Mouse (Mus musculus): ENCODE results near the gene Nxph3. TPM values are rescaled to one million over a fixed set of nuclear protein-coding genes. Genes with fewer than 3 reads are reported as not detected.

The Nxph3 gene
- polyA plus RNA-seq, 1 experiment from 2014 or later: 0.75 TPM

DNA sequence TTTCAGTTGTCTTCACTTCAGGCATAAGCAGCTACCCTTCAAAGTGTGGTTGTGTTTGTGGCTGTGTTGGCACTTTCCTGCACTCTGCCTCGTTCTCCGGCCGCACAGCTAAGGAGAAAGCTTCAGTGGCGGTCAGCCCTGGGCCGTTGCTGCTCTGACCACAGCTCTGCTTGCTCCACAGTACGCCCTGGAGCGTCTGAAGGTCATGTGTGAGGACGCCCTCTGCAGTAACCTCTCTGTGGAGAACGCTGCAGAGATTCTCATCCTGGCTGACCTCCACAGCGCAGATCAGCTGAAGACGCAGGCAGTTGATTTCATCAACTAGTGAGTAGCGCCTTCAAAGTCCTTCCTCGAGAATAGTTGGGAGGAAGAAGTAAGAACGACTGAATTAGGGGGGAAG is 24.3 kb downstream of the Nxph3 start:
- peaks cover 51% of the 10 kb centered on the region for H3K36me3 ChIP-seq (ENCODE audit: insufficient read depth, low read length)
- DNase-seq (ENCODE audit: low spot score) (no peak), ATAC-seq (replicated peaks; ENCODE audit: low FRiP score, low read depth) (no peak)
- no peak overlapping the region for H3K9ac ChIP-seq (ENCODE audit: low read depth, low read length)
- H3K4me2 ChIP-seq (ENCODE audit: low read length): no peak overlapping the region
- TF ChIP-seq CTCF (IDR thresholded peaks at IDR 0.05; ENCODE audit: low read depth): no peak
- H3K9me3 ChIP-seq (replicated peaks; ENCODE audit: low read length): no peaks in the 10 kb centered on the region
- H3K4me3 ChIP-seq (replicated peaks; ENCODE audit: low read depth, low read length): no peak overlapping the region
- no peaks in the 10 kb centered on the region for H3K4me1 ChIP-seq (replicated peaks; ENCODE audit: insufficient read depth, low read length)
- H3K27ac ChIP-seq: no peak overlapping the region
- WGBS: 84% methylated on average over 14 of the region's 14 CpGs
- H3K27me3 ChIP-seq (ENCODE audit: insufficient read depth, low read length): no peaks in the 10 kb centered on the region

DNA sequence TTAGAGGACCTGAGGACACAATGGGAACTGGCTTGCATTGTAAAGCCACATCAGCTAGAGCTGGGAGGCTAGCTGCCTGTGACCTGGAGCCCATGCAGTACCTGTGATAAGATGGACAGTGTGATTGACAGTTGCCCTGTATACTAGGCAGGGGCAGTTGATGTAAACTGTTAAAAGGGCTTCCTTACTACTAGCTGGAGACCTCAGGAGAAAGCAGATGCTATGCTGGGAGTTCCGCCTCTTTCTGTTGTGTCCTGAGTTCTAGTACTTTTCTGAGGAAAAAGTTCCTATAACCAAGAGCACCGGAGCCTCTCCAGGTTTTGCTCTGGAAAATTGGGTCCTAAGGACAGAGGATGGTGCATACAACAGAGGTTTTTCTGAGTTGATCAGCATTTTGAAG is 27.1 kb downstream of the Nxph3 start:
- DNase-seq (ENCODE audit: low spot score) (no peak), ATAC-seq (replicated peaks; ENCODE audit: low FRiP score, low read depth) (no peak)
- Histone ChIP-seq H3K36me3 (ENCODE audit: insufficient read depth, low read length) (peaks cover 47% of the 10 kb centered on the region), H3K4me1 (replicated peaks; ENCODE audit: insufficient read depth, low read length) (no peaks in the 10 kb centered on the region), H3K27ac (no peak overlapping the region), H3K4me3 (replicated peaks; ENCODE audit: low read depth, low read length) (no peak overlapping the region), H3K27me3 (ENCODE audit: insufficient read depth, low read length) (no peaks in the 10 kb centered on the region), H3K9me3 (replicated peaks; ENCODE audit: low read length) (no peaks in the 10 kb centered on the region), H3K9ac (ENCODE audit: low read depth, low read length) (no peak overlapping the region), H3K4me2 (ENCODE audit: low read length) (no peak overlapping the region)
- WGBS: 99% methylated on average over 2 of the region's 2 CpGs
- no peak for TF ChIP-seq CTCF (IDR thresholded peaks at IDR 0.05; ENCODE audit: low read depth)

DNA sequence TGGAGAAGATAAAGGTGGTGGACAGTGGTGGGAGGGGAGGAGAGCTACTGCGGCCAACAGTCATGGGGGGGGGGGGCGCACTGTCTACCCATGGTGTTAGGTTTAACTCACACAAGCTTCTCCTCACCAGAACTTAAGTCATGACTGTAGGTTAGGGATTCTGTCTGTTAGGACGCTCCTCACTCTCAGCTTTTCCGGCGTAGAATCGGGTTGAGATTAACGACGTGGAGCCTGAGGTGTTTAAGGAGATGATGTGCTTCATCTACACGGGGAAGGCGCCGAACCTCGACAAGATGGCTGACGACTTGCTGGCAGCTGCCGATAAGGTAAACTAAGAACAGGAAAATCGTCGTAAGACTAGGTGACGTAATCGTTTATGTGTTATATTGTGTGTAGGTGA is 28.7 kb downstream of the Nxph3 start:
- Histone ChIP-seq H3K36me3 (ENCODE audit: insufficient read depth, low read length) (peaks cover 37% of the 10 kb centered on the region), H3K4me3 (replicated peaks; ENCODE audit: low read depth, low read length) (no peak overlapping the region), H3K27me3 (ENCODE audit: insufficient read depth, low read length) (no peaks in the 10 kb centered on the region), H3K9ac (ENCODE audit: low read depth, low read length) (no peak overlapping the region), H3K4me2 (ENCODE audit: low read length) (no peak overlapping the region), H3K27ac (no peak overlapping the region), H3K4me1 (replicated peaks; ENCODE audit: insufficient read depth, low read length) (no peaks in the 10 kb centered on the region), H3K9me3 (replicated peaks; ENCODE audit: low read length) (no peaks in the 10 kb centered on the region)
- no peak for TF ChIP-seq CTCF (IDR thresholded peaks at IDR 0.05; ENCODE audit: low read depth)
- no peak for ATAC-seq (replicated peaks; ENCODE audit: low FRiP score, low read depth)
- WGBS: 74% methylated on average over 18 of the region's 18 CpGs
- no peak for DNase-seq (ENCODE audit: low spot score)

DNA sequence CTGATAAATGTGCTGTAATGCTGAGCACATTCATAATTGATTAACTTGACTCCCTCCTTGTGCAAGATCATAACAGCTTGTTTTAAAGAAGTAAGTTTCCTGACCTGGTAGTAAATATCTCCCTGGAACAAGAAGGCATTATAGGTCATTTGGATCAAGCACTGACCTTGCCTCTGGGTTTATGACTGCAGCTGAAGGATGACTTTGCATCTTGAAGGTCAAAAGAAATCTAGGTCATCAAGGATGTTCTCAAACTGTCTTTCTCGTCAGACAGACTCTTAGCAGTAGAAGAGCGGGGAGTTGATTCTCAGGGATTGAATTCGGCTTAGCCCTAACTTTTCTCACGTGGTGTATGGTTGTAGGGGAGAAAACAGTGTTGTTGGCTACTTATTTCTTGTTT is 33.7 kb downstream of the Nxph3 start:
- 84% methylated on average over 4 of the region's 4 CpGs for WGBS
- Histone ChIP-seq H3K9me3 (replicated peaks; ENCODE audit: low read length) (no peaks in the 10 kb centered on the region), H3K4me2 (ENCODE audit: low read length) (no peak overlapping the region), H3K27me3 (ENCODE audit: insufficient read depth, low read length) (no peaks in the 10 kb centered on the region), H3K4me3 (replicated peaks; ENCODE audit: low read depth, low read length) (no peak overlapping the region), H3K36me3 (ENCODE audit: insufficient read depth, low read length) (peaks cover 6% of the 10 kb centered on the region), H3K4me1 (replicated peaks; ENCODE audit: insufficient read depth, low read length) (no peaks in the 10 kb centered on the region), H3K27ac (no peak overlapping the region), H3K9ac (ENCODE audit: low read depth, low read length) (no peak overlapping the region)
- DNase-seq (ENCODE audit: low spot score): no peak
- no peak for TF ChIP-seq CTCF (IDR thresholded peaks at IDR 0.05; ENCODE audit: low read depth)
- no peak for ATAC-seq (replicated peaks; ENCODE audit: low FRiP score, low read depth)

DNA sequence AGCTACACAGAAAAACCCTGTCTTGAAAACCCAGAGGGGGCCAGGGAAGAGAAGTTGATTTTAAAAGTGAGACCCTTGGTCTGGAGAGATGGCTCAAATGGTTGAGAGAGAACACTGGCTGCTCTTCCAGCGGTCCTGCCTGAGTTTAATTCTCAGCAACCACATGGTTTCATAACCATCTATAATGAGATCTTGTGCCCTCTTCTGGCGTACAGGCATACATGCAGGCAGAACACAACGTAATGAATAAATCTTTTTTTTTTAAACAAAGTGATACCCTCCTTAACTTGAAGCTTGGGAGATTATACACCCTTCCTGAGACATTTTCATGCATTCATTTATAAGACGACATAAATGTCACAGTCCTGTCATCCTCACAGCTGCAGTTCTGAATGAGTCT is 34.9 kb downstream of the Nxph3 start:
- Histone ChIP-seq H3K9me3 (replicated peaks; ENCODE audit: low read length) (no peaks in the 10 kb centered on the region), H3K9ac (ENCODE audit: low read depth, low read length) (no peak overlapping the region), H3K27ac (no peak overlapping the region), H3K4me3 (replicated peaks; ENCODE audit: low read depth, low read length) (no peak overlapping the region), H3K36me3 (ENCODE audit: insufficient read depth, low read length) (peaks cover 6% of the 10 kb centered on the region; the same call in 1 of the 2 replicates), H3K4me2 (ENCODE audit: low read length) (no peak overlapping the region), H3K27me3 (ENCODE audit: insufficient read depth, low read length) (no peaks in the 10 kb centered on the region), H3K4me1 (replicated peaks; ENCODE audit: insufficient read depth, low read length) (no peaks in the 10 kb centered on the region)
- no peak for DNase-seq (ENCODE audit: low spot score)
- WGBS: 90% methylated on average over 4 of the region's 4 CpGs
- no peak for ATAC-seq (replicated peaks; ENCODE audit: low FRiP score, low read depth)
- no peak; the same call in 1 of the 2 replicates for TF ChIP-seq CTCF (IDR thresholded peaks at IDR 0.05; ENCODE audit: low read depth)

DNA sequence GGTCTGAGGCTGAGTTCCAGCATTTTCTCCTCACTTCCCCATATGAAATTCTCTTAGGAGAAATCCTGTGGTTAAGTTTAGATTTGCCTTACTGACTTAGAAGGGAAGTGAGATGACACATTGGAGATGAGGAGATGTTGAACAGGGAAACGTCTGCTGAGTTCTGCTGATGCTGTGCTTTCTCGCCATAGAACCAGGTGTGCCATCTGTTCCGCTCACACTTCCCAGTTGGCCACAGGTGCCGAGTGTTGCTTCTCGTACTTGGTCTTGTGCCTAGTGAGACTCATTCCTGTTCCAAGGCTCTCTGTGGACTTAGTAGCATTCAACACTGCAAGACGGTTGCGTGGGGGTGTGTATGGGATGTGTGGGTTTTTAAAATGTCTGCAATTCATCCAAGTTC is 38.0 kb downstream of the Nxph3 start:
- H3K4me1 ChIP-seq (replicated peaks; ENCODE audit: insufficient read depth, low read length): no peaks in the 10 kb centered on the region
- H3K36me3 ChIP-seq (ENCODE audit: insufficient read depth, low read length): peaks cover 11% of the 10 kb centered on the region
- no peak overlapping the region for H3K4me2 ChIP-seq (ENCODE audit: low read length)
- no peak for DNase-seq (ENCODE audit: low spot score)
- H3K27ac ChIP-seq: no peak overlapping the region
- no peak overlapping the region for H3K9ac ChIP-seq (ENCODE audit: low read depth, low read length)
- 84% methylated on average over 7 of the region's 7 CpGs for WGBS
- no peaks in the 10 kb centered on the region for H3K27me3 ChIP-seq (ENCODE audit: insufficient read depth, low read length)
- H3K9me3 ChIP-seq (replicated peaks; ENCODE audit: low read length): no peaks in the 10 kb centered on the region
- H3K4me3 ChIP-seq (replicated peaks; ENCODE audit: low read depth, low read length): no peak overlapping the region
- no peak for TF ChIP-seq CTCF (IDR thresholded peaks at IDR 0.05; ENCODE audit: low read depth)
- no peak for ATAC-seq (replicated peaks; ENCODE audit: low FRiP score, low read depth)

DNA sequence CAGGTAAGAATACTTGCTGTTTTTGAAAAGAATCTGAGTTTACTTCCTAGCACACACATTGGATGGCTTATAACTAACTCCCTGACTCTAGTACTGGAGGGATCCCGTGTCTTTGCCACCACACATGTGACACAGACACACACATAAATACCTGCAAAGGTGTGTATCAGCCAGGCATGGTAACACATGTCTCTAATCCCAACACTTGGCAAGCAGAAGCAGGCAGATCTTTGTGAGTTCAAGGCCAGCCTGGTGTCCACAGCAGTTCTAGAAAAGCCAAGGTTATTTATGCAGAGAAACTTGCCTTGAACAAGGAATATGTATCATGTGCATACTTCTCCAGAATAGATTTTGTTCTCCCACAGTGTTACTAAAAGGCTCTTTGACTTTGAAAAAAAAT is 40.9 kb downstream of the Nxph3 start:
- Histone ChIP-seq H3K4me2 (ENCODE audit: low read length) (no peak overlapping the region), H3K27me3 (ENCODE audit: insufficient read depth, low read length) (no peaks in the 10 kb centered on the region), H3K9ac (ENCODE audit: low read depth, low read length) (no peak overlapping the region), H3K4me1 (replicated peaks; ENCODE audit: insufficient read depth, low read length) (no peaks in the 10 kb centered on the region), H3K36me3 (ENCODE audit: insufficient read depth, low read length) (peaks cover 14% of the 10 kb centered on the region), H3K27ac (no peak overlapping the region), H3K9me3 (replicated peaks; ENCODE audit: low read length) (no peaks in the 10 kb centered on the region), H3K4me3 (replicated peaks; ENCODE audit: low read depth, low read length) (no peak overlapping the region)
- TF ChIP-seq CTCF (IDR thresholded peaks at IDR 0.05; ENCODE audit: low read depth): no peak
- no peak for DNase-seq (ENCODE audit: low spot score)
- no peak for ATAC-seq (replicated peaks; ENCODE audit: low FRiP score, low read depth)
- WGBS: 97% methylated on average over 1 of the region's 1 CpGs

Measured in kidney, postnatal 0 days (tissue).